Mouse (Mus musculus): ENCODE results near the gene Bnc1.

DNA sequence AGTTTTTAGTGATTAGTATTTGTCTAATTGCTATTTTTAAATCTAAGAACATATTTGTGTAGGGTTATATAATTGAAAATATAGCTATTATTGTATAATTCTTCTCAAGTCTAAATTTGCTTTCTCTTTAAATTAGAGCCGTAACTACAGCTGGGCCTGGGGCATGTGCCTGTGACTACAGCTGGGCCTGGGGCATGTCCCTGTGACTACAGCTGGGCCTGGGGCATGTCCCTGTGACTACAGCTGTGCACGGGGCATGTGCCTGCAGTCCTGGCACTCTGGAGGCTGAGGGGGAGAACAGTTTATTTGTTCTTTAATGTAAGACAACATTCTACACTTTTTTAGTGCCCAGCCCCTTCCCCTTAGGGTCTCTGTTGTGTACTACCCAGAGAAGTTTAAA lies 12.1 kb upstream of the Bnc1 start:
- TF ChIP-seq POLR2A (IDR thresholded peaks at IDR 0.05; ENCODE audit: control insufficient read depth, extremely low read depth, insufficient read depth, low read length, poor library complexity) (no peak), CTCF (IDR thresholded peaks at IDR 0.05; ENCODE audit: borderline replicate concordance, control insufficient read depth, extremely low read depth, insufficient read depth, low read length, poor library complexity) (no peak)
